Mouse (Mus musculus) liver, embryonic 18 days (tissue): ENCODE results near the gene Prdm2. TPM values are rescaled to one million over a fixed set of nuclear protein-coding genes. Genes with fewer than 3 reads are reported as not detected.

Source experiments
- polyA plus RNA-seq: library from polyadenylated mRNA; depleted of rRNA; stranded (reverse); fragments of >200 nt; gene quantifications from 2 replicates; pipeline ENCODE4 v1.2.3, GENCODE M21; 2012; rRNA removed

Gene Prdm2
- polyA plus RNA-seq = 3.2 and 4.2 TPM in 2 replicates

GRCm38 (mm10) chr4:143212341-143213174, at the start of gene Prdm2:
Gene Prdm2, minus strand, starts transcription at chr4:143212995.

Other genes starting within 250 kb of the Prdm2 start
- gene Pdpn, start 86.6 kb upstream of the Prdm2 start, polyA plus RNA-seq = 0.65 and 0.94 TPM in 2 replicates
- gene Lrrc38, start 136.8 kb upstream of the Prdm2 start, polyA plus RNA-seq = not detected in 2 replicates
- not detected in 2 replicates for gene Pramel1, start 181.4 kb upstream of the Prdm2 start, polyA plus RNA-seq
- 1.7 TPM in 2 replicates for gene Pramef8, start 199.4 kb upstream of the Prdm2 start, polyA plus RNA-seq
- not detected in 2 replicates for gene Oog4, start 237.3 kb upstream of the Prdm2 start, polyA plus RNA-seq